Mouse (Mus musculus): Measurements from ENCODE around the gene Trank1.
A peak's percentile ranks its signal among the peaks of the same experiment; 100 is the strongest.

Gene Trank1

GRCm38 (mm10) chr9:111311031-111311842 is at the start of gene Trank1:
Trank1 (plus strand) TSS chr9:111311739.
- DNase-seq = no peak

- no peak for DNase-seq
Measured at GRCm38 (mm10) chr9:111267998-111268397, 43.5 kb upstream of the Trank1 start.

- DNase-seq = no peak
Measured at GRCm38 (mm10) chr9:111270606-111271005, 40.9 kb upstream of the Trank1 start.

GRCm38 (mm10) chr9:111271056-111271433 is 40.5 kb upstream of the Trank1 start:
- no peak for DNase-seq

GRCm38 (mm10) chr9:111271434-111272160 is 39.9 kb upstream of the Trank1 start, which contains the start of the genes Mlh1 and Epm2aip1:
Mlh1 (minus strand) TSS chr9:111271791.
Epm2aip1 (plus strand) TSS chr9:111271929.
- peak; percentile 98 for DNase-seq

- DNase-seq = no peak
Measured at GRCm38 (mm10) chr9:111272356-111272755, 39.2 kb upstream of the Trank1 start.

- DNase-seq = peak; percentile 38
Measured at GRCm38 (mm10) chr9:111272996-111273785, 38.3 kb upstream of the Trank1 start.

- no peak for DNase-seq
Measured at GRCm38 (mm10) chr9:111273958-111274357, 37.6 kb upstream of the Trank1 start.

- peak; percentile 48 for DNase-seq
Measured at GRCm38 (mm10) chr9:111275156-111275555, 36.4 kb upstream of the Trank1 start.

GRCm38 (mm10) chr9:111285061-111285460 is 26.5 kb upstream of the Trank1 start:
- DNase-seq = no peak

GRCm38 (mm10) chr9:111285676-111286075 is 25.9 kb upstream of the Trank1 start:
- no peak for DNase-seq

GRCm38 (mm10) chr9:111286468-111286867 is 25.1 kb upstream of the Trank1 start:
- no peak for DNase-seq

- no peak for DNase-seq
Measured at GRCm38 (mm10) chr9:111287956-111288355, 23.6 kb upstream of the Trank1 start.

GRCm38 (mm10) chr9:111289294-111289831 is 22.2 kb upstream of the Trank1 start:
- no peak for DNase-seq

- peak; percentile 87 for DNase-seq
Measured at GRCm38 (mm10) chr9:111289832-111290339, 21.7 kb upstream of the Trank1 start.

- DNase-seq = no peak
Measured at GRCm38 (mm10) chr9:111290539-111291100, 20.9 kb upstream of the Trank1 start.

- DNase-seq = no peak
Measured at GRCm38 (mm10) chr9:111293234-111293633, 18.3 kb upstream of the Trank1 start.

GRCm38 (mm10) chr9:111294911-111295310 is 16.6 kb upstream of the Trank1 start:
- DNase-seq = no peak

- DNase-seq = no peak
Measured at GRCm38 (mm10) chr9:111295323-111295722, 16.2 kb upstream of the Trank1 start.

- DNase-seq = no peak
Measured at GRCm38 (mm10) chr9:111296433-111296832, 15.1 kb upstream of the Trank1 start.

GRCm38 (mm10) chr9:111298606-111299005 is 12.9 kb upstream of the Trank1 start:
- DNase-seq = no peak

GRCm38 (mm10) chr9:111302196-111302831 is 9.2 kb upstream of the Trank1 start:
- DNase-seq = no peak

Data from thymus, postnatal 14 days (tissue).